Mouse (Mus musculus) neural tube, embryonic 14.5 days (tissue): Measurements from ENCODE around the gene Slbp. TPM values are rescaled to one million over a fixed set of nuclear protein-coding genes. Genes with fewer than 3 reads are reported as not detected.

Experiments
- ATAC-seq: fragments of 200-750 bp; cut with Nextera tagmentation; 2 replicates; pipeline ENCODE4 v1.8.0; 2017; ENCODE audit warnings: low read depth, mild to moderate bottlenecking, moderate TSS enrichment, moderate library complexity
- H3K27ac ChIP-seq: fragments of 300-500 bp; sonication (generic); 2 replicates; pipeline ENCODE4 v1.5.1; 2014; ENCODE audit warnings: low read depth, mild to moderate bottlenecking, control low read depth, low read length, moderate library complexity, mixed read lengths
- H3K27me3 ChIP-seq: fragments of 300-500 bp; sonication (generic); 2 replicates; pipeline ENCODE4 v1.6.1; 2014; ENCODE audit warnings: low read length; ENCODE audit not compliant: control insufficient read depth, insufficient read depth
- H3K36me3 ChIP-seq: fragments of 300-500 bp; sonication (generic); 2 replicates; pipeline ENCODE4 v1.6.1; 2014; ENCODE audit warnings: low read length, mixed read lengths; ENCODE audit not compliant: control insufficient read depth, insufficient read depth
- H3K4me1 ChIP-seq: fragments of 300-500 bp; sonication (generic); 2 replicates; pipeline ENCODE4 v1.6.1; 2014; ENCODE audit warnings: low read length; ENCODE audit not compliant: control insufficient read depth, insufficient read depth
- H3K4me2 ChIP-seq: fragments of 300-500 bp; sonication (generic); 2 replicates; pipeline ENCODE4 v1.6.1; 2014; ENCODE audit warnings: mild to moderate bottlenecking, low read depth, low read length, control low read depth
- H3K4me3 ChIP-seq: fragments of 300-500 bp; sonication (generic); 2 replicates; pipeline ENCODE4 v1.5.1; 2014; ENCODE audit warnings: low read depth, low read length, control low read depth, mixed read lengths
- H3K9ac ChIP-seq: fragments of 300-500 bp; sonication (generic); replicated peaks from 2 replicates; pipeline ENCODE4 v1.6.1; 2014; ENCODE audit warnings: low read depth, mild to moderate bottlenecking, control low read depth, low read length, mixed read lengths
- H3K9me3 ChIP-seq: fragments of 300-500 bp; sonication (generic); 2 replicates; pipeline ENCODE4 v1.6.1; 2016; ENCODE audit warnings: low read length; ENCODE audit not compliant: control insufficient read depth
- WGBS: fragments of 180-500 bp; shearing (Covaris S2); extraction: QIAGEN DNeasy Blood & Tissue Kit; methylation state at CpG from one replicate; pipeline ENCODE4 v1.1.7; 2014; 5-methylcytosine and 5-hydroxymethylcytosine counted together
- polyA plus RNA-seq: library from polyadenylated mRNA; unstranded; fragments of >200 nt; fragmentation: Nextera tagmentation; extraction: Ambion mirVana; gene quantifications from 2 replicates; pipeline ENCODE4 v1.2.1, GENCODE M21; 2014

Gene Slbp
- polyA plus RNA-seq = 116 and 118 TPM in 2 replicates

DNA sequence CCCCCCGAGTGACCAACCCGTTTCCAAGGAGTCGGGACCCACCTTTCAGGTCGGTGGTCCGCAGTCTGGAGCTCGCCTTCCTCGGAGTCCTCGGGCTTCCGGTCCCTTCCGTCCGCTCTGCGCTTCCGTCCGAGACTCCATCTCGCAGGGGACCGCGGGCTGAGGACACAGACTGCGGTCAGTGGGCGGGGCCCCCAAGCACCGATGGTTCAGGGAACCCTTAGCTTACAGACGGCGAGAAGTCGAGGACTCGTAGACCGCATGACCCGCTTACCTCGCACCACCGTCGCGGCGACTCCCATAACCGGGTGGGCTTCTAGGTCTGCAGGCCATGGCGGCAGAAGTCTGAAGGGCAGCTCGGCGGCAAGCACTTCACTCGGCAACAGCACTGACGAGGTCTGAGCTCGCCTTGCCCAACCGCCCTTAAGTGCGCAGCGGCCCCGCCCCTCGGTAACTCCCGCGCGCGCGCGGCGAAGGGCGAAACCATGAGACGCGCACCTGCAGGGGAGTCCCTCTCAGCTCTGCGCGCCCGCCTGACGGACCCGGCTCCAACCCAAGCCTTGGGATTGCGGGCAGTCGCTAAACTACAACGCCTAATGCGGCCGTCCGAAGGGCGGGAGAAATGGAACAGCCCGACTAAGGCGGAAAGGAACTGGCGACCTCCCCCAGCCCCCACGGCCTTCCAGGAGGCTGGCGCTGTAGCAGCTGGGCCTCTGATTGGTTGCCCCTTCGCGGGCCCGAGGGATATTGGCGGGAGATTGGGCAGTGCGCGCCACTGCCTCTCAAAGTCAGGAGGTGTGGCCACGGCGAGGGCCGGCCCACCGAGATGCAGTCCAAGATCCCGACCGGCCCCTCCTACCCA lies at the start of gene Slbp:
TSS of gene Slbp (minus strand) at position 654 of the 862 bp plus-strand sequence.
- no peaks in the 10 kb centered on the region for H3K27me3 ChIP-seq
- H3K27ac ChIP-seq = peak within 1 kb of the TSS; percentile 94
- peaks cover 23% of the 10 kb centered on the region; the same call in 1 of the 2 replicates for H3K36me3 ChIP-seq
- peak; percentile 96 for ATAC-seq
- H3K4me3 ChIP-seq = peak within 1 kb of the TSS; percentile 72
- no peaks in the 10 kb centered on the region for H3K9me3 ChIP-seq
- WGBS = under 1% methylated on average over 82 of the region's 82 CpGs
- peak within 1 kb of the TSS; percentile 76 for H3K9ac ChIP-seq
- H3K4me2 ChIP-seq = peak within 1 kb of the TSS; percentile 46
- peaks cover 24% of the 10 kb centered on the region for H3K4me1 ChIP-seq

DNA sequence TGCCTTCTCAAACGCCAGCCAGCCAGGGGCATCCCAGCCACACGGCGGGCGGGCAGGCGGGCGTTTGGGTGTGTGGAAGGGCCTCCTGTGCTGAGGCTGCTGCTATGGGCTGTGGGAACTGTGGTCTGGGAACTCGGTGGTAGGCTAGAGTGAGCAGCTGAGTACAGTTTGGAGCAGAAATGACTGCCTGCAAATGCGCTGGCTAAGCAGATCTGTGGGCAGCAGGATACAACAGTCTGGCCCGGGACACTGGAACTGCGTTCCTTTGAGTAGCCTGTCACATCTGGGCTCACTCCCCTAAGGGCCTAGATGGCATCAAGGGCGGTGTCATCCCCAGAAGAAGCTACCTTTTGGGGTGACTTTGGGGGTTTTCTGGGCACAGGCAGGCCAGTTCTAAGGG lies 49.5 kb upstream of the Slbp start:
- ATAC-seq = no peak
- Histone ChIP-seq H3K27me3 (peaks cover 4% of the 10 kb centered on the region; the same call in 1 of the 2 replicates), H3K9ac (no peak overlapping the region), H3K27ac (no peak overlapping the region), H3K9me3 (no peaks in the 10 kb centered on the region), H3K4me3 (no peak overlapping the region), H3K4me2 (no peak overlapping the region), H3K4me1 (peaks cover 6% of the 10 kb centered on the region; the same call in 1 of the 2 replicates), H3K36me3 (no peaks in the 10 kb centered on the region)
- WGBS = 84% methylated on average over 11 of the region's 11 CpGs

DNA sequence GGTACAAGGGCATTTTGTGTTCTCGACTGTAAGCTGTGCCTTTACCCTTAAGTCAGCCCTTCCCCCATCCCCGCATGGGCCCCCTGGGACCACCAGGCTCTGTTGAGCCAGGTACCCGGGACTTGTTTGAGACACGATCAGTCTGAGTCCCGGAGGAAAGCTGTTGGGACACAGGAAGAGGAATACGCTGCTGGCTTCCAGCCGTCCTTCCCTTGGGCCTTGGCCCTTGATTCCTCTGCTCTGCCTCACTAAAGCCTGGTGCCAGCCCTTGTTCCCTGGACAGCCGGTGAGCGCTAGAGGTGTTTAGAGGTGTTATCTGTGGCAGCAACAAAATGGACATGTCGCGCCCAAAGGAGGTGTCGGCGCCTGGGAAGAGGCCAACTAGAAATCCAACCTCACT lies 47.6 kb upstream of the Slbp start:
- no peak overlapping the region for H3K4me2 ChIP-seq
- H3K27ac ChIP-seq = no peak overlapping the region
- H3K27me3 ChIP-seq = peaks cover 6% of the 10 kb centered on the region; the same call in 1 of the 2 replicates
- no peaks in the 10 kb centered on the region for H3K36me3 ChIP-seq
- H3K4me3 ChIP-seq = no peak overlapping the region
- no peaks in the 10 kb centered on the region for H3K9me3 ChIP-seq
- H3K4me1 ChIP-seq = peaks cover 8% of the 10 kb centered on the region; the same call in 1 of the 2 replicates
- 55% methylated on average over 13 of the region's 13 CpGs for WGBS
- no peak for ATAC-seq
- no peak overlapping the region for H3K9ac ChIP-seq

DNA sequence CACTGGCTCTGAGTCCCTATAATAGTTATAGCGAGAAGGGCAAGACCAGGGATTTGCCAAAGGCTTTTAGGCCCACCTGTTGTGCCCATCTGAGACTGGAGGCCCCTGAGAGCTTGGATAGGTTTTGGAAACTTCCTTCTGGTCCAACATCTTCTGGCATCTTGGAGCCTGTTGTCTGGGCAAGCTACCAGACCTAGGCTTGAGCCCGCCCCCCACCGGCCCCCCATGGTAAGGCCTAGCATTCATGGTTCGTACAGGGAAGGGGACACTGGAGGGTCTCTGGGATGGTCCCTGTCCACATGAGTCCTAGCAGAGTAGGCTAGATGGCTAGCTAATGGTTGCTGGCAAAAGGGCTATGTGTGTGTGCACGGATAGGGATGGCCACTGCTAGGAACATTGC lies 46.3 kb upstream of the Slbp start:
- Histone ChIP-seq H3K4me3 (no peak overlapping the region), H3K27me3 (peaks cover 10% of the 10 kb centered on the region), H3K36me3 (no peaks in the 10 kb centered on the region), H3K9me3 (no peaks in the 10 kb centered on the region), H3K4me2 (no peak overlapping the region), H3K27ac (peak overlapping the region; percentile 22; the same call in 1 of the 2 replicates), H3K4me1 (peaks cover 15% of the 10 kb centered on the region), H3K9ac (no peak overlapping the region)
- ATAC-seq = no peak
- WGBS = 77% methylated on average over 5 of the region's 5 CpGs

DNA sequence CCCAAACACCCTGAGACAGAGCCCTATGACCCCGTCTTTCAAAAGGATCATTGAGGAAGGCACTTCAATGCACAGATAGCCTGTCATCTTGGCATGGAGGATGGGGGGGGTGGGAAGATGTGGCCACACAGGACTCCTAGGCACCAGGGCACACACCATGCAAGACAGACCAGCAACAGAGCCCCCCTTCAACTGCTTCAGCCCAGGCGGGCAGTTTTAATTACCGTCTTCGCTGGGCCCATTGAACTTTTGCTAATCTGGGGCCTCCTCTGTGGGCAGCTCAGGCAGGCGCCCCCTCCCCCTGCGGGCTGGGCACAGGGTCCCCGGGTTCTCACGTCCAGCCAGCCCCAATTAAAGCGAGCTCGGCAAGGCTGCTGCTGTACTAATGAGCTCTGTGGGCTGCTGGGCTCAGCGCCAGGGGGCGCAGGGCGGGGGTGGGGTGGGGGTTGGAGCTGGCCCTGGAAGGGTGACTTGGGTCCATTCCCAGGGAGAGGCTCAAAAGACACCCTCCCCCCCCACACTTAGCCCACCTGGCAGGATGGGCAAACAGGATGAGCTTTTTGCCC lies 45.7 kb upstream of the Slbp start:
- peaks cover 15% of the 10 kb centered on the region for H3K4me1 ChIP-seq
- H3K9ac ChIP-seq = no peak overlapping the region
- H3K27ac ChIP-seq = peak overlapping the region; percentile 22; the same call in 1 of the 2 replicates
- peak; percentile 54; the same call in 1 of the 2 replicates for ATAC-seq
- H3K36me3 ChIP-seq = no peaks in the 10 kb centered on the region
- H3K4me2 ChIP-seq = no peak overlapping the region
- no peaks in the 10 kb centered on the region for H3K9me3 ChIP-seq
- peaks cover 10% of the 10 kb centered on the region for H3K27me3 ChIP-seq
- WGBS = 10% methylated on average over 12 of the region's 13 CpGs
- no peak overlapping the region for H3K4me3 ChIP-seq

DNA sequence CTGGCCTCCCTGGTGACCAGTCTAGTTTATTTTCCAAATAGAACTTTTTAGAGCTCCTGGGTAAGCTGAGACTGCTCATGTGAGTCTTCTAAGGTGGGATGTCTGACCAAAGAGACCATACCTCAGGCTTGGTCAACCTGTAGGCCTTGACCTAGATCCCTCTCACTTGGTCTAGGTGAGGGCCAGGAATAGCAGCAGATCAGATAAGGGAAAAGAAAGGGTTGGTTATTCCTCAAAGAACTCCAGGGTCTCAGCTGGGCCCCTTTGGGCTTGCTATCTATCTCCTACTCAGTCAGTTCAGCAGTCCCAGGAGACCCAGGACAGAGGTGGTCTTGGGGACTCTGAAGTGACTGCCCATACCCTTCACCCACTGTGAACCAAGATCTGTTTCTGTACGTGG lies 45.2 kb upstream of the Slbp start:
- H3K36me3 ChIP-seq = no peaks in the 10 kb centered on the region
- H3K4me1 ChIP-seq = peaks cover 19% of the 10 kb centered on the region
- H3K4me2 ChIP-seq = no peak overlapping the region
- H3K27ac ChIP-seq = no peak overlapping the region
- H3K4me3 ChIP-seq = no peak overlapping the region
- no peak for ATAC-seq
- 16% methylated on average over 1 of the region's 1 CpGs for WGBS
- peaks cover 10% of the 10 kb centered on the region for H3K27me3 ChIP-seq
- H3K9me3 ChIP-seq = no peaks in the 10 kb centered on the region
- H3K9ac ChIP-seq = no peak overlapping the region

DNA sequence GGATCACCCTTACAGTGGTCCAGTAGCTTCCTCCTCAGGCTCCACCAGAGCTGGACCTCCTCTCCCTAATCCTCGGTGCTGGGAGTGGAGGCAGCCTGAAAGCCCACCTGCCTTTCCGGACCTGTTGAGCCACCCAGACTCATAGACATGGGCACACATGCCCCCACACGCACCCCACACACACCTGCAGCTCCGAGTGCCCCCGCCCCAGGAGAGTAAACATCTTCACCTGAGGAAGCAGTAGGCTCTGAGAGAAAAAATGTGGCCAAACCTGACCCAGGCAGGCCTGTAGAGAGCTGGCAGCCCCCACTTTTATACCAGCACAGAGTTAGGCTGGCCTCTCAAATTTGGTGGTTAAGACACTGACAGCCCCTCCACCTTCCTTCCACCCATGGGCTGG lies 44.1 kb upstream of the Slbp start:
- no peak overlapping the region for H3K9ac ChIP-seq
- H3K27ac ChIP-seq = no peak overlapping the region
- no peak overlapping the region for H3K4me3 ChIP-seq
- H3K4me2 ChIP-seq = no peak overlapping the region
- peaks cover 23% of the 10 kb centered on the region for H3K4me1 ChIP-seq
- H3K27me3 ChIP-seq = peaks cover 10% of the 10 kb centered on the region
- ATAC-seq = no peak
- H3K9me3 ChIP-seq = no peaks in the 10 kb centered on the region
- H3K36me3 ChIP-seq = no peaks in the 10 kb centered on the region
- 46% methylated on average over 5 of the region's 5 CpGs for WGBS

DNA sequence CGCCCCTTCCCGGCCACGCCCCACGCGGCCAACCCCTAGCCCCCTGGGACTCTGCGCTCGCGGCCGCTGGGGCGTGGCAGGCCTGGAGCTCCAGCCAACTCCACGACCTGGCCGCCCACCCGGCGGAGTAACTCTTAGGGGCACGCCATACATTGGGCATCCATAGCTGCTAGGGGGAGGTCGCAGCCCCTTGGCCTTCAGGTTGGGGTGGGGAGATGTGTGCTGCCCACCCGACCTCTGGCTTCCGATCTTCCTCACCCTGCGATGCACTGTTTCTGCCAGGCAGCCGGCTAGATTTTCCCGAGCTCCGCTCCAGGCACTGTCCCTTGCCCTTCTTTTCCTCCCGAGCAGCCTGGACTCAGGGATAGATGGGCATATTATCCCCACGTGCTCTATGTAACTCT lies 43.3 kb upstream of the Slbp start:
- no peak for ATAC-seq
- H3K4me1 ChIP-seq = peaks cover 23% of the 10 kb centered on the region
- peak overlapping the region; percentile 21 for H3K4me3 ChIP-seq
- peak overlapping the region; percentile 43 for H3K9ac ChIP-seq
- no peaks in the 10 kb centered on the region for H3K36me3 ChIP-seq
- H3K4me2 ChIP-seq = peak overlapping the region; percentile 55
- peaks cover 10% of the 10 kb centered on the region for H3K27me3 ChIP-seq
- H3K27ac ChIP-seq = 0 out of 2 replicates have a peak overlapping the region, but pooled peaks have one; percentile 0
- WGBS = under 1% methylated on average over 22 of the region's 24 CpGs
- H3K9me3 ChIP-seq = no peaks in the 10 kb centered on the region
